Mouse (Mus musculus) MEL (cell line): Measurements from ENCODE around the gene Nudt15.

Experiments used
- CHD1 ChIP-seq: IDR thresholded peaks from 2 replicates; pipeline ENCODE4 v1.6.1; 2012; ENCODE audit warnings: low read depth, mild to moderate bottlenecking, inconsistent platforms, low read length, improper control_type of control experiment
- CHD2 ChIP-seq: IDR thresholded peaks from 2 replicates; pipeline ENCODE4 v1.6.1; 2011; ENCODE audit warnings: low read length, improper control_type of control experiment
- CTCF ChIP-seq, 3 experiments: IDR thresholded peaks in 2 of 3; conservative IDR thresholded peaks in 1 of 3; 2 replicates each; pipeline ENCODE4 v1.5.1; 2011 to 2012; ENCODE audit warnings: low read length in 3 of 3, low read depth in 2 of 3, mild to moderate bottlenecking in 2 of 3, improper control_type of control experiment in 1 of 3, inconsistent platforms in 1 of 3, mixed read lengths in 1 of 3, moderate library complexity in 1 of 3; ENCODE audit not compliant: control insufficient read depth in 1 of 3, insufficient read depth in 1 of 3, poor library complexity in 1 of 3, severe bottlenecking in 1 of 3
- EP300 ChIP-seq, 2 experiments: IDR thresholded peaks; 2 replicates each; pipeline ENCODE4 v1.6.1; 2011; ENCODE audit warnings: improper control_type of control experiment in 2 of 2, low read length in 2 of 2, low read depth in 1 of 2, mild to moderate bottlenecking in 1 of 2
- HCFC1 ChIP-seq: IDR thresholded peaks from 2 replicates; pipeline ENCODE4 v1.6.1; 2012; ENCODE audit warnings: low read depth, mild to moderate bottlenecking, inconsistent platforms, low read length, improper control_type of control experiment, moderate library complexity
- MEF2A ChIP-seq: IDR thresholded peaks from 2 replicates; pipeline ENCODE4 v1.6.1; 2014; ENCODE audit warnings: low read depth, mild to moderate bottlenecking, inconsistent platforms, low read length, improper control_type of control experiment; ENCODE audit not compliant: poor library complexity, insufficient replicate concordance, severe bottlenecking; ENCODE audit errors: extremely low read depth
- NRF1 ChIP-seq: IDR thresholded peaks from 2 replicates; pipeline ENCODE4 v1.6.1; 2014; ENCODE audit warnings: low read depth, mild to moderate bottlenecking, inconsistent platforms, low read length, improper control_type of control experiment, moderate library complexity; ENCODE audit not compliant: poor library complexity, insufficient read depth, severe bottlenecking
- POLR2A ChIP-seq, 2 experiments: IDR thresholded peaks; 2 replicates each; pipeline ENCODE4 v1.6.1; 2011 to 2012; ENCODE audit warnings: low read length in 2 of 2, mild to moderate bottlenecking in 2 of 2, control low read depth in 1 of 2, improper control_type of control experiment in 1 of 2, low read depth in 1 of 2, moderate library complexity in 1 of 2; ENCODE audit not compliant: control insufficient read depth in 1 of 2, insufficient read depth in 1 of 2, poor library complexity in 1 of 2
- RAD21 ChIP-seq: IDR thresholded peaks from 2 replicates; pipeline ENCODE4 v1.6.1; 2011; ENCODE audit warnings: mild to moderate bottlenecking, low read depth, low read length, improper control_type of control experiment
- SMC3 ChIP-seq: IDR thresholded peaks from 2 replicates; pipeline ENCODE4 v1.6.1; 2011; ENCODE audit warnings: low read depth, low read length, improper control_type of control experiment
- USF1 ChIP-seq: IDR thresholded peaks from 2 replicates; pipeline ENCODE4 v1.6.1; 2014; ENCODE audit warnings: low read depth, mild to moderate bottlenecking, inconsistent platforms, low read length, improper control_type of control experiment, moderate library complexity

- no peak for TF ChIP-seq SMC3
- no peak for TF ChIP-seq HCFC1
- TF ChIP-seq EP300 (IDR thresholded peaks at IDR 0.05; ENCODE audit: low read depth in 1 of 2, low read length in 2 of 2), result peak; percentile 53 to 68
- no peak for TF ChIP-seq CTCF (IDR thresholded peaks at IDR 0.05 in 2 of 3, conservative IDR thresholded peaks at IDR 0.05 in 1 of 3; ENCODE audit: control insufficient read depth in 1 of 3, insufficient read depth in 1 of 3, low read depth in 2 of 3, low read length in 3 of 3, poor library complexity in 1 of 3, severe bottlenecking in 1 of 3)
- TF ChIP-seq POLR2A (IDR thresholded peaks at IDR 0.05; ENCODE audit: control insufficient read depth in 1 of 2, insufficient read depth in 1 of 2, low read depth in 1 of 2, low read length in 2 of 2, poor library complexity in 1 of 2), result no peak
- no peak for TF ChIP-seq NRF1
- TF ChIP-seq RAD21, result no peak; the same call in 1 of the 2 replicates
- TF ChIP-seq USF1, result no peak
- no peak for TF ChIP-seq CHD1
- TF ChIP-seq CHD2, result no peak
- TF ChIP-seq MEF2A, result no peak
Observed at GRCm38 (mm10) chr14:73508630-73509395, 39.2 kb downstream of the Nudt15 start.
